Mouse (Mus musculus) lung, postnatal 10 days (tissue): ENCODE results near the gene Tyro3.

Experiments used
- DNase-seq: peaks from one replicate; pipeline ENCODE4 v3.0.0; 2021

Tyro3 gene

GRCm38 (mm10) chr2:119797279-119797783, at the start of gene Tyro3:
TSS of gene Tyro3 (plus strand) at chr2:119797733.
- DNase-seq: no peak

GRCm38 (mm10) chr2:119749260-119749659, 48.3 kb upstream of the Tyro3 start:
- DNase-seq: no peak

DNA sequence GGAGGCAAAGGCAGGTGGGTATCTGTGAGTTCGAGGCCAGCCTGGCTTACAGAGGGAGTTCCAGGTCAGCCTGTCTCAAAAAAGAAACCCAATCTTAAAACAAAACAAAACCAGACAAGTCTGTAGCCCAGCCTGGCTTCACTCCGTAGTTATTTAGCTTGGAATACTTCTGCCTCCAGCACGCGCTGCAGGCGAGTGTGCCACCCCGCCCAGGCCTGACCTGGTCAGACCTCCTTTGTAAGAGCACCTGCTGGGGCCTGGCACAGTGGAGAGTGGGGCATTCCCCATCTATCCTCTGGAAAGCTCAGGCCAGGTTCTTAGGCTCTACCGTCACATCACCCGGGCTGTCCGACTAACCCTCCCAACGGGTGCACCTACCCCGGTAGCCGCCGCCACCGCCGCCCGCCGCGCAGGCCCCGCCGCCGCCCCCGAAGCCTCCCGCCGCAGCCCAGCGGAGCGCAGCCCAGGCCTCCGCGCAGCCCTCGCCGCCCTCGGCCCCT, 39.9 kb upstream of the Tyro3 start:
- DNase-seq: no peak

DNA sequence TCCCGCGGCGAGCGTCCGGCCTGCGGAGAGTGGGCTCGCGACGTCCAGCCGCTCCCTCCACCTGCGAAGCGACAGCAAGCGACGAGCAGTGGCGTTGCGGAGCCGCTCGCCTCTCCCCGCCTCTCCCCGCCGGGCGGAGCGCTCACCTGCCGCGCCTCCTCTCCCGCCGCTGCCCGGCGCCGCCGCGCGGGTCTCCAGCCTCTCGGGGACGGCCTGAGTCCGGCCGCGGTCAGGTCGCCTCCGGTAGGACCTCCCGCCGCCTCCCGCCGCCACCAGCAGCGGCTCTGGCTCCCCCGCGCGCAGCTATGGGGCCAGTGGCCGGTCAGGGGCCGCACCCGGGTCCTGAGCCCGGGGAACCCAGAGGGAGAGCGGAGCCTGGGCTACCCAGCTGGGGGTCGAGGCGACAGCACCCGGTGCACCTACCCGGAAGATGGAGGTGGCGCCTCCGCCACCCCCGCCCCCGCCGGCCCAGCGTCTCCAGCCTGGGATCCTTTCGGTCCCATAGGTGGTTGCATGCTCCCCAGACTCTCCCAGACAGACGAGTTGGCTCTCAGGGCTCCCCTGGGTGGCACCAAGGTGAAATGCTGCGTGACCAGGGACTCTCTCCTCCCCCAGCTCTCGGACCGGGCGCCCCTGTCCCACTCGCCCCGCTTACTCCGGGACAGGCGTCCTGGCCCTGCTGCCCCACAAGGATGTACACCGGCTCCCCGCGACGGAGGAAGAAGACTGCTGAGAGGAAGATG, 39.3 kb upstream of the Tyro3 start:
- DNase-seq: peak; percentile 8

GRCm38 (mm10) chr2:119758844-119759835, 38.4 kb upstream of the Tyro3 start:
- DNase-seq: no peak

DNA sequence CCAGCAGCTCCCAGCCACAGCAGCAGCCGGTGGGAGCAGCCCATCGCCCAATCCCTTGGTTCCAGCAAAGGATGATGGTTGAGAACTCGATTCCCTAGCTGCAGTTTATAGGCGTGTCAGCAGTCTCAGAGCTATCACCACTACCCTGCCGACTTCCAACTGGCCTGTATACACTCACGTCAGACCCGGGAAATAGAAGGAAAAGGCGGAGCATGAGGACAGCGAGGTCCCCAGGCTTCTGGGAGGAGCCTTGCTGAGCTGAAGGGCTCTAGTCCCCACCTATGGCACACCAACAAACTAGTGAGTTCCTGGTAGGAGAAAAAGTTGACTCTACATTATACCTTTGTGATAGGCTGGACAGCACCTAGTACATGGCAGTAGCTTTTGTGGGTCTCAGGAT, 37.3 kb upstream of the Tyro3 start, which contains the start of gene Ltk:
TSS of gene Ltk (minus strand) at position 181 of the 400 bp plus-strand sequence.
- no peak for DNase-seq

DNA sequence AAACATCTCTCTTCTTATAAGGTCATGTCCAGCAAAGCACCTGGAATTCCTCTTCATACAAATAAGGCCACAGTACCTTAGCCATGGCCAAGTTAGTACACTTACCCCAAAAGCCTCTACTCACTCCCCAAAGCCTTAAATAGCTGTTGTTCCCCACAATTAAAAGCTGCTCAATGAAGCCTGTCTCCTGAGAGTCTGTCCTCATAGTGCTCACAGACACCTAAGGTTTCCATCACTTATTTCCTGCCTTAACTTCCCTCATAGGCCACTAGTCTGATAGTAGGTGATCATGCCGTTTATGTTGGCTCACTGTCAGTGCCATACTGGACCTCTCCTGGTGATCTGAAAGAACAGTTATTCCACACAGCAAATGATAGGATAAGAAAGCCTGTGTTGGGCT, 35.3 kb upstream of the Tyro3 start:
- no peak for DNase-seq

- DNase-seq: no peak
Measured at GRCm38 (mm10) chr2:119763924-119764323, 33.6 kb upstream of the Tyro3 start.

- no peak for DNase-seq
Measured at GRCm38 (mm10) chr2:119767246-119767645, 30.3 kb upstream of the Tyro3 start.

DNA sequence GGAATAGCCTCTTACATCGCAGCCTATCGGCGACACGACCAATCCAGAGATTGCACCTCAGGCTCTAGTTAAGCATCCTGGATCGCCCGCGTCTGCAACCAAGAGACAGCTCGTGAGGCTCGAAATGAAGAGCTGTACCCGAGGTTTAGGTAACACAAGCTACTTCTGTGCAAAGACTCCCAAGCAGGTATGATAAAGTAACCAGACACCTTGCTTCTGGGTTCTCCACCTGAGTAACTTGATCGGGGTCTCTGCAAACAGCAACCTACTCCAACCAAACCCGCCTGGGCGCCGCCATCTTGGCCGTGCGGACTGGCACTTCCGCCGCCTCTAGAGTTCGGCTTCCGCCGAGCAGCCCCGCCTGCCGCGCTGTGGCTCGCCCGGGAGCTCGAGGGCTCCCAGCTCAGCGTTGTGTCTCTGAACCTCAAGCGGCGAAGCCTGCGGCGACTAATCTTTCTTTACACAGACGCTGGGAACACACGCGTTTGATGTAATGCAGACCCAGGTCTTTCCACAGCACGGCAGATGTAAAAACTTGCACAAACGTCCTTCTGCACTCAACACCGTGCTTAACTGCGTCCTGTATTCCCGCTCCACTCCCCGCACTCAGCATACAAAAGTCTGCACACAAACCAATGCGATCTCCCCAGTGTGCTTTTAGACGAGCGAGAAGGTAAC, 10.2 kb upstream of the Tyro3 start, which contains the start of gene Rpap1:
TSS of gene Rpap1 (minus strand) at position 332 of the 678 bp plus-strand sequence.
- peak; percentile 87 for DNase-seq

- no peak for DNase-seq
Measured at GRCm38 (mm10) chr2:119789996-119790395, 7.5 kb upstream of the Tyro3 start.

- DNase-seq: peak; percentile 92
Measured at GRCm38 (mm10) chr2:119798246-119798927, 854 bp downstream of the Tyro3 start.

- DNase-seq: peak; percentile 57
Measured at GRCm38 (mm10) chr2:119799181-119799960, 1.8 kb downstream of the Tyro3 start.

DNA sequence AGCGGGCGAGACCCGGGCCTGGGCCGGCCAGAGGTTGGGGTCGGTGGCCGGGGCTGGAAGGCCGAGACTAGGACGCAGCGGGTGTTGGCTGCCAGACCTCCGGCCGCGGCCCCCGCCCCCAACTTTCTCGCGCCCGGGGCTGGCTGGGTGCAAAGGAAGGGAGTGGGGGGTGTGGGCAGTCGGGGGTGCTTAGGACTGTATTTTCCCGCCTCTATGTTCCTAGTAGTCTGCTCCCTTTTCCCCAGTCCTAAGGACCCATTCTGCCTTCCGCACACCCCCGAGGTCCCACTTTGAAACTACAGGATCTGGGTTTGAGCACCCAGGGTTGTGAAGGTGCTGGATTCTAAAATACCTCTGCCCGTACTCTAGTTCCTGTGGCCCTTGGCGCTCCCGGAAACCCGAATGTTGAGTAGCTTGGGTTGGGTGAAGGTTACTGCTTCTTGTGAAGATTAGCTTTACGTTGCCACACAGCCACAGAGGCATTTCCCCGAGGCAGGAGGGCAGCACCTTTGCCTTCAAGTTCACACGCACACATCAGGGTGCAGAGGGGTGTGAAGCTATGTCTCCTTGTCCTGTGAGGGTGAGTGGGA, 2.5 kb downstream of the Tyro3 start:
- DNase-seq: peak; percentile 41

GRCm38 (mm10) chr2:119800876-119801846, 3.6 kb downstream of the Tyro3 start:
- no peak for DNase-seq

- peak; percentile 52 for DNase-seq
Measured at GRCm38 (mm10) chr2:119802767-119803617, 5.5 kb downstream of the Tyro3 start.

- peak; percentile 34 for DNase-seq
Measured at GRCm38 (mm10) chr2:119803618-119804274, 6.2 kb downstream of the Tyro3 start.

- DNase-seq: no peak
Measured at GRCm38 (mm10) chr2:119804275-119804628, 6.7 kb downstream of the Tyro3 start.
